Mouse (Mus musculus) kidney, adult 9 months (tissue): ENCODE measurements around the gene Arfgap1.

ENCODE experiments used
- DNase-seq: peaks from one replicate; pipeline ENCODE4 v3.0.0; 2022

Gene Arfgap1

GRCm38 (mm10) chr2:180986449-180986848, 19.4 kb downstream of the Arfgap1 start, which contains the start of gene Col20a1:
Gene Col20a1, plus strand, starts transcription at chr2:180986535.
- no peak for DNase-seq

- no peak for DNase-seq
Observed at GRCm38 (mm10) chr2:180987001-180987400, 20.0 kb downstream of the Arfgap1 start.

GRCm38 (mm10) chr2:180987432-180988030, 20.5 kb downstream of the Arfgap1 start:
- DNase-seq: no peak

GRCm38 (mm10) chr2:180988347-180988913, 21.4 kb downstream of the Arfgap1 start:
- DNase-seq: no peak

DNA sequence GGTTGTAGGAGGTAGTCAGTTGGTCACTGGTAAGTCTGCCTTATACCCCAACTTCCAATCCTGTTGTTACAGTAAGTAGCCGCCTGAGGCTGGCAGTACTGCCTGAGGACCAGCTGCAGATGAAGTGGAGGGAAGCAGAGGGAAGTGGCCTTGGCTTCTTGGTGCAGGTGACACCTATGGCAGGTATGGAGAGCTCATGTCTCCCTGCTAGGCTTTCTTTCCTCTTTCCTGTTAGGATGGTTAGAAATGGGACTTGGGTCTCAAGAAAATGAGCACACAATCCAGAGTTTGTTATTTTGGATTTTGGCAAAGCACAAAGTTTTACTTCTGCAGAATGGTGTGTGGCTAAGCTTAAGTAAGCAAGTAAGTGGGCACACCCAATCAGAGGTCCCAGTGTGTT, 21.9 kb downstream of the Arfgap1 start:
- DNase-seq: no peak

- DNase-seq: no peak
Observed at GRCm38 (mm10) chr2:180990347-180990746, 23.3 kb downstream of the Arfgap1 start.

GRCm38 (mm10) chr2:180994360-180994759, 27.3 kb downstream of the Arfgap1 start:
- no peak for DNase-seq

GRCm38 (mm10) chr2:180995457-180995856, 28.4 kb downstream of the Arfgap1 start:
- no peak for DNase-seq

DNA sequence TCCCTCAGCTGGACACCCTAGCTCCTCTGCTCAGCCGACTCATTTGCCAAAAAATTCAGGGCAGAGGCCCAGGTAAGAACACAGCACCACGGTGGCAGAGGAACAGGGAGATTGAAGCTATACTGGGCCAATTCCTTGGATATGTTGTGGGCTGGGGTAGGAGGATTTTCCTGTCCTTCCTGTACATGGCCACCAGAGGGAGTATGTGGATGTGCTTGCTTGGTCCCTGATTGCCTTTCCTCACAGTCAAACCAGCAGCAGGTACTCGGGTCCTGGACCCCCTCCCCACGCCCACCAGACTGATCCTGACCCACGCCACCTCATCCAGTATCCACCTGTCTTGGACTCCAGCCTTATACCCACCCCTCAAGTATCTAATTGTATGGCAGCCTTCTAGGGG, 29.4 kb downstream of the Arfgap1 start:
- DNase-seq: peak; percentile 49

- no peak for DNase-seq
Observed at GRCm38 (mm10) chr2:180996905-180997304, 29.9 kb downstream of the Arfgap1 start.

DNA sequence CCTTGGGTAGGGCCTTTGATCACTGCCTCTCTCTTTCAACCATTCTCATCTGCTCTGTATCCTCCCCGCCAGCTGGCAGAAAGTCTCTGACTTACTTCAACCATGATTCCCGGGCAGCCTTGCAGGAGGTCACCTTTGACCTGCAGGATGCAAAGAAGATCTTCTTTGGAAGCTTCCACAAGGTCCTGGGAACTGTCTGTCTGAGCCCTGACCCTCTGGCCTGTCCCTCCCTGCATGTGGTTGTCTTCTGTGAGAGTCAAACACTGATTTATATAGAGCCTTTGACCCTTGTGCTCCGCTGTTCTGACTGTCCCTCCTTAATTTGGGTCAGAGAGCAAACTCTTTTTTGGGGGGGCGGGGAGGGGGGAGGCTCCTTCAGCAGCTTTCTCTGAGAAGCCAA, 40.0 kb downstream of the Arfgap1 start:
- DNase-seq: peak; percentile 21

DNA sequence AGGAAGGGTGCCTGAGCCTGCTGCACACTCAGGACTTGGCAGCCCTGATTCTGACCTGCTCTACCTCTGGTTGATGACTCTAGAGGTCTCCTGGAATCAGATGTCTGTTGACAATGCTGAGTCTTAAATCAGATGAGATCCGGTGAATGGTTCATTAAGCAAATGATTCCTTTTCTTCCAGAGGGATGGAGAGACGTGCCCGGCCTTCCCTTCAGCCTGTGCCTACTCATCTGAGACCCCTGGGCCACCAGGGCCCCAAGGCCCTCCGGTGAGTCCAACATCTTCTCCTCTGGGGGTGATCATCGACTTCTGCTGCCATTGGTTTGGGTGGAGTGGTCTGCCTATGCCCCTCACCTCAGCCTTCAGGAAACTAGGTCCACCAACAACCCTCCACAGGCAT, 41.3 kb downstream of the Arfgap1 start:
- DNase-seq: no peak

DNA sequence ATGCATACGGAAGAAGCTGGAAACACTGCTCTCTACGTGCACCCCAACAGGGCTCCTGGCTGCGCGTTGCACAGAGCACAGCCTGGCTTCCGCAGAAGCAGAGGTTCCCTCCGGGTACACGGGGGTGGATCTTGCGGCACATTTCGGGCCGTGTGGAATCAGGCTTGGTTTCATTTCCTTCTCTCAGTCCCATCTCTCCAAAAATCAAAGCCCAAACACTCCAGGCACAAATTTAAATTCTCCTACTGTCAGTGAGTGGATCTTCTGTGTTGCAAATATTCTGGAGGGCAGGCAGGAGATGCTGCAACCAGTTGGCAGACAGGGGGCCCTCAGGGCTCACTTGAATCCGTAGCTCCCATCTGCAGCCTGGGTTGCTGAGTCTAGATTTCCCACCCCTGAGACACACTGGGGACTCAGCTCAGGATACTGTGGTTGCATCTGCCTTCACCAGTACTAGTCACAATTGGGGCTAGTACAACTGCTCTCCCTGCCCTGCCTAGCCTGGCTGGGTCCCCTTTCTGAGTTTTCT, 64.4 kb downstream of the Arfgap1 start:
- no peak for DNase-seq
